Mouse (Mus musculus): Measurements from ENCODE around the gene Otof.

Gene Otof

GRCm38 (mm10) chr5:30341601-30342365, 119.9 kb downstream of the Otof start:
- no peak for DNase-seq

DNA sequence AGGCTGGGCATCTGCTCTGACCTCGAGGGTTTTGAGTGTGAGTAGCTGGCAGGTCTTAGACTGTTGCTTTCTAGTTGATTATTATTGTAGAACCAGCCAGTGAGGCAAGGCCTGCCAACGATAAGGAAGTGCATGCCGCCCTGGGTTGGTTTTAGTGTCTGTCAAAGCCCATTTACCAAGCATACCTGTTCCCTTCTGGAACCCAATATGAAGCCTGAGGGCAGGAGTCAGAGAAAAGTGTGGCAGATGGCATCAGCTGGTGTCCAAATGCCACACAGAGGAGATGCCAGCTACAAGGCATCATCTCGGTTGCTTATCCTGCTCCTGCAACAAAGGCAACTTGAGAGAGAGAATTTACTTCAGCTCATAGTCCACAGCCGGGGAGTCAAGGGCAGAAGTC, 120.9 kb downstream of the Otof start:
- DNase-seq: no peak
